Mouse (Mus musculus): ENCODE measurements around the gene Gng7. TPM values are rescaled to one million over a fixed set of nuclear protein-coding genes. Genes with fewer than 3 reads are reported as not detected.

The Gng7 gene
- total RNA-seq, 1 experiment from 2014 or later, result 7.8 TPM

- DNase-seq, result no peak
Observed at GRCm38 (mm10) chr10:80943701-80944100, 71.0 kb downstream of the Gng7 start.

GRCm38 (mm10) chr10:80942919-80943318, 71.8 kb downstream of the Gng7 start:
- no peak for DNase-seq

- DNase-seq, result no peak
Observed at GRCm38 (mm10) chr10:80940988-80941347, 73.8 kb downstream of the Gng7 start.

- peak; percentile 66 for DNase-seq
Observed at GRCm38 (mm10) chr10:80940320-80940987, 74.3 kb downstream of the Gng7 start.

GRCm38 (mm10) chr10:80939671-80940070, 75.1 kb downstream of the Gng7 start:
- DNase-seq, result peak; percentile 88

- DNase-seq, result no peak
Observed at GRCm38 (mm10) chr10:80938831-80939550, 75.8 kb downstream of the Gng7 start.

GRCm38 (mm10) chr10:80937646-80938045, 77.1 kb downstream of the Gng7 start:
- peak; percentile 55 for DNase-seq

GRCm38 (mm10) chr10:80936810-80937164, 78.0 kb downstream of the Gng7 start:
- no peak for DNase-seq

- DNase-seq, result peak; percentile 79
Observed at GRCm38 (mm10) chr10:80936135-80936809, 78.5 kb downstream of the Gng7 start.

- no peak for DNase-seq
Observed at GRCm38 (mm10) chr10:80935698-80936097, 79.0 kb downstream of the Gng7 start.

GRCm38 (mm10) chr10:80935241-80935640, 79.5 kb downstream of the Gng7 start:
- no peak for DNase-seq

GRCm38 (mm10) chr10:80934136-80934985, 80.4 kb downstream of the Gng7 start:
- DNase-seq, result no peak

- DNase-seq, result no peak
Observed at GRCm38 (mm10) chr10:80933421-80933979, 81.2 kb downstream of the Gng7 start.

- DNase-seq, result no peak
Observed at GRCm38 (mm10) chr10:80932700-80933420, 81.9 kb downstream of the Gng7 start.

GRCm38 (mm10) chr10:80932206-80932605, 82.5 kb downstream of the Gng7 start:
- DNase-seq, result no peak

GRCm38 (mm10) chr10:80931695-80932094, 83.0 kb downstream of the Gng7 start:
- DNase-seq, result no peak

- DNase-seq, result no peak
Observed at GRCm38 (mm10) chr10:80931153-80931671, 83.5 kb downstream of the Gng7 start.

- DNase-seq, result peak; percentile 59
Observed at GRCm38 (mm10) chr10:80930361-80931152, 84.2 kb downstream of the Gng7 start.

- peak; percentile 98 for DNase-seq
Observed at GRCm38 (mm10) chr10:80929299-80930226, 85.2 kb downstream of the Gng7 start, which contains the start of gene Gadd45b. Gadd45b (plus strand) TSS chr10:80930073.
